Mouse (Mus musculus) hindbrain, postnatal 0 days (tissue): ENCODE measurements around the gene Lgr4. TPM values are rescaled to one million over a fixed set of nuclear protein-coding genes. Genes with fewer than 3 reads are reported as not detected.

ENCODE experiments used
- ATAC-seq: fragments of 200-750 bp; cut with Nextera tagmentation; 2 replicates; pipeline ENCODE4 v1.8.0; 2017; ENCODE audit warnings: mild to moderate bottlenecking, moderate TSS enrichment, moderate library complexity
- DNase-seq: peaks from one replicate; pipeline ENCODE4 v3.0.0-alpha.2; 2015; ENCODE audit warnings: low spot score
- H3K27ac ChIP-seq: fragments of 300-500 bp; sonication (generic); 2 replicates; pipeline ENCODE4 v1.5.1; 2014; ENCODE audit warnings: mild to moderate bottlenecking
- H3K27me3 ChIP-seq: fragments of 300-500 bp; sonication (generic); 2 replicates; pipeline ENCODE4 v1.6.1; 2014; ENCODE audit warnings: low read length, mixed read lengths; ENCODE audit not compliant: insufficient read depth
- H3K36me3 ChIP-seq: fragments of 300-500 bp; sonication (generic); 2 replicates; pipeline ENCODE4 v1.6.1; 2014; ENCODE audit warnings: low read length, mixed read lengths; ENCODE audit not compliant: insufficient read depth
- H3K4me1 ChIP-seq: fragments of 300-500 bp; sonication (generic); 2 replicates; pipeline ENCODE4 v1.6.1; 2014; ENCODE audit warnings: antibody characterized with exemption, low read length, mixed read lengths; ENCODE audit not compliant: insufficient read depth
- H3K4me2 ChIP-seq: fragments of 300-500 bp; sonication (generic); 2 replicates; pipeline ENCODE4 v1.6.1; 2014; ENCODE audit warnings: low read depth, mild to moderate bottlenecking, low read length, moderate library complexity, mixed read lengths
- H3K4me3 ChIP-seq: fragments of 300-500 bp; sonication (generic); 2 replicates; pipeline ENCODE4 v1.5.1; 2014; ENCODE audit warnings: low read length
- H3K9ac ChIP-seq: fragments of 300-500 bp; sonication (generic); replicated peaks from 2 replicates; pipeline ENCODE4 v1.6.1; 2014; ENCODE audit warnings: mild to moderate bottlenecking, low read length, moderate library complexity, mixed read lengths
- H3K9me3 ChIP-seq: fragments of 300-500 bp; sonication (generic); 2 replicates; pipeline ENCODE4 v1.6.1; 2016; ENCODE audit warnings: low read length, mixed read lengths
- CTCF ChIP-seq: IDR thresholded peaks from 2 replicates; pipeline ENCODE4 v1.5.1; 2016; ENCODE audit warnings: antibody characterized with exemption, control low read depth, low read depth
- WGBS: fragments of 180-500 bp; shearing (Covaris S2); extraction: QIAGEN DNeasy Blood & Tissue Kit; methylation state at CpG from one replicate; pipeline ENCODE4 v1.1.7; 2014; 5-methylcytosine and 5-hydroxymethylcytosine counted together
- polyA plus RNA-seq: library from polyadenylated mRNA; unstranded; fragments of >200 nt; fragmentation: Nextera tagmentation; extraction: Ambion mirVana; gene quantifications from 2 replicates; pipeline ENCODE4 v1.2.1, GENCODE M21; 2015
- total RNA-seq: library from RNA; depleted of rRNA; stranded (reverse); fragments of >200 nt; gene quantifications from 2 replicates; pipeline ENCODE4 v1.2.3, GENCODE M21; 2014

Gene Lgr4
- total and polyA plus RNA-seq, 2 experiments from 2014 or later: 9.0 to 27.9 TPM

- Histone ChIP-seq H3K4me2 (no peak overlapping the region), H3K4me1 (no peaks in the 10 kb centered on the region; the same call in 1 of the 2 replicates), H3K27me3 (no peaks in the 10 kb centered on the region), H3K9ac (no peak overlapping the region), H3K36me3 (no peaks in the 10 kb centered on the region), H3K27ac (no peak overlapping the region), H3K4me3 (no peak overlapping the region), H3K9me3 (no peaks in the 10 kb centered on the region)
- ATAC-seq (no peak), DNase-seq (no peak)
- 80% methylated on average over 5 of the region's 5 CpGs for WGBS
- no peak for TF ChIP-seq CTCF
Measured at GRCm38 (mm10) chr2:109963591-109964258, 46.3 kb downstream of the Lgr4 start.

- no peaks in the 10 kb centered on the region for H3K9me3 ChIP-seq
- no peaks in the 10 kb centered on the region for H3K4me1 ChIP-seq
- no peak overlapping the region for H3K9ac ChIP-seq
- no peaks in the 10 kb centered on the region for H3K27me3 ChIP-seq
- no peak for DNase-seq
- no peak overlapping the region for H3K4me2 ChIP-seq
- ATAC-seq: no peak
- no peak for TF ChIP-seq CTCF
- 71% methylated on average over 9 of the region's 9 CpGs for WGBS
- H3K27ac ChIP-seq: no peak overlapping the region
- H3K4me3 ChIP-seq: no peak overlapping the region
- no peaks in the 10 kb centered on the region for H3K36me3 ChIP-seq
Measured at GRCm38 (mm10) chr2:109965753-109966420, 48.4 kb downstream of the Lgr4 start.

GRCm38 (mm10) chr2:109966863-109967262, 49.4 kb downstream of the Lgr4 start:
- DNase-seq: no peak
- ATAC-seq: no peak
- no peaks in the 10 kb centered on the region for H3K27me3 ChIP-seq

GRCm38 (mm10) chr2:109969381-109969780, 51.9 kb downstream of the Lgr4 start:
- no peak for TF ChIP-seq CTCF
- WGBS: 90% methylated on average over 3 of the region's 3 CpGs
- Histone ChIP-seq H3K4me1 (no peaks in the 10 kb centered on the region), H3K4me2 (no peak overlapping the region), H3K4me3 (no peak overlapping the region), H3K9ac (no peak overlapping the region), H3K9me3 (no peaks in the 10 kb centered on the region), H3K36me3 (no peaks in the 10 kb centered on the region), H3K27me3 (no peaks in the 10 kb centered on the region), H3K27ac (no peak overlapping the region)
- no peak for DNase-seq
- no peak for ATAC-seq

More at GRCm38 (mm10) chr2:109966863-109967262, 49.4 kb downstream of the Lgr4 start:
- no peak overlapping the region for H3K4me3 ChIP-seq
- no peak for TF ChIP-seq CTCF
- H3K4me2 ChIP-seq: no peak overlapping the region
- no peak overlapping the region for H3K9ac ChIP-seq
- WGBS: 95% methylated on average over 4 of the region's 4 CpGs
- no peak overlapping the region for H3K27ac ChIP-seq
- H3K4me1 ChIP-seq: no peaks in the 10 kb centered on the region
- no peaks in the 10 kb centered on the region for H3K36me3 ChIP-seq
- no peaks in the 10 kb centered on the region for H3K9me3 ChIP-seq

- H3K36me3 ChIP-seq: no peaks in the 10 kb centered on the region
- TF ChIP-seq CTCF: no peak
- no peak overlapping the region for H3K27ac ChIP-seq
- ATAC-seq: no peak
- no peaks in the 10 kb centered on the region for H3K27me3 ChIP-seq
- no peak overlapping the region for H3K9ac ChIP-seq
- no peaks in the 10 kb centered on the region for H3K4me1 ChIP-seq
- H3K4me3 ChIP-seq: no peak overlapping the region
- no peaks in the 10 kb centered on the region for H3K9me3 ChIP-seq
- no peak for DNase-seq
- no peak overlapping the region for H3K4me2 ChIP-seq
- 64% methylated on average over 10 of the region's 10 CpGs for WGBS
Measured at GRCm38 (mm10) chr2:109969926-109970532, 52.6 kb downstream of the Lgr4 start.

- ATAC-seq (no peak), DNase-seq (no peak)
- no peak overlapping the region for H3K27ac ChIP-seq
- no peak overlapping the region for H3K9ac ChIP-seq
- H3K4me3 ChIP-seq: no peak overlapping the region
- 63% methylated on average over 8 of the region's 8 CpGs for WGBS
- no peaks in the 10 kb centered on the region for H3K9me3 ChIP-seq
- no peak overlapping the region for H3K4me2 ChIP-seq
- TF ChIP-seq CTCF: no peak
- H3K27me3 ChIP-seq: no peaks in the 10 kb centered on the region
- H3K36me3 ChIP-seq: no peaks in the 10 kb centered on the region
- no peaks in the 10 kb centered on the region for H3K4me1 ChIP-seq
Measured at GRCm38 (mm10) chr2:109970744-109971410, 53.4 kb downstream of the Lgr4 start.
